Mouse (Mus musculus): ENCODE results near the gene Erich3.

GRCm38 (mm10) chr3:154616106-154616505, 47.6 kb upstream of the Erich3 start:
- TF ChIP-seq POLR2AphosphoS2 (IDR thresholded peaks at IDR 0.05; ENCODE audit: low read depth, low read length): no peak
- TF ChIP-seq KAT2A (IDR thresholded peaks at IDR 0.05; ENCODE audit: insufficient replicate concordance, low read length): no peak
- no peak for TF ChIP-seq CHD1 (IDR thresholded peaks at IDR 0.05; ENCODE audit: low read depth, low read length)
- TF ChIP-seq CTCF (conservative IDR thresholded peaks at IDR 0.05 in 1 of 2, IDR thresholded peaks at IDR 0.05 in 1 of 2; ENCODE audit: low read depth in 2 of 2, low read length in 2 of 2): no peak
- no peak for TF ChIP-seq MAFK (IDR thresholded peaks at IDR 0.05; ENCODE audit: insufficient replicate concordance, low read length)
- TF ChIP-seq HCFC1 (IDR thresholded peaks at IDR 0.05; ENCODE audit: low read depth, low read length): no peak
- no peak for TF ChIP-seq TCF12 (IDR thresholded peaks at IDR 0.05; ENCODE audit: low read depth, low read length)

All from CH12.LX (cell line).